Mouse (Mus musculus) testis, postnatal 14 days (tissue): ENCODE data around the gene Atp8a2.
A peak's percentile ranks its signal among the peaks of the same experiment; 100 is the strongest.
"Not testable (repeated sequence)": the region's sequence is repeated elsewhere in the genome, so short reads cannot be mapped to it uniquely, and the experiment has no call there.

Experiments
- DNase-seq: peaks from one replicate; pipeline ENCODE4 v3.0.0; 2021; ENCODE audit warnings: low spot score

The Atp8a2 gene

DNA sequence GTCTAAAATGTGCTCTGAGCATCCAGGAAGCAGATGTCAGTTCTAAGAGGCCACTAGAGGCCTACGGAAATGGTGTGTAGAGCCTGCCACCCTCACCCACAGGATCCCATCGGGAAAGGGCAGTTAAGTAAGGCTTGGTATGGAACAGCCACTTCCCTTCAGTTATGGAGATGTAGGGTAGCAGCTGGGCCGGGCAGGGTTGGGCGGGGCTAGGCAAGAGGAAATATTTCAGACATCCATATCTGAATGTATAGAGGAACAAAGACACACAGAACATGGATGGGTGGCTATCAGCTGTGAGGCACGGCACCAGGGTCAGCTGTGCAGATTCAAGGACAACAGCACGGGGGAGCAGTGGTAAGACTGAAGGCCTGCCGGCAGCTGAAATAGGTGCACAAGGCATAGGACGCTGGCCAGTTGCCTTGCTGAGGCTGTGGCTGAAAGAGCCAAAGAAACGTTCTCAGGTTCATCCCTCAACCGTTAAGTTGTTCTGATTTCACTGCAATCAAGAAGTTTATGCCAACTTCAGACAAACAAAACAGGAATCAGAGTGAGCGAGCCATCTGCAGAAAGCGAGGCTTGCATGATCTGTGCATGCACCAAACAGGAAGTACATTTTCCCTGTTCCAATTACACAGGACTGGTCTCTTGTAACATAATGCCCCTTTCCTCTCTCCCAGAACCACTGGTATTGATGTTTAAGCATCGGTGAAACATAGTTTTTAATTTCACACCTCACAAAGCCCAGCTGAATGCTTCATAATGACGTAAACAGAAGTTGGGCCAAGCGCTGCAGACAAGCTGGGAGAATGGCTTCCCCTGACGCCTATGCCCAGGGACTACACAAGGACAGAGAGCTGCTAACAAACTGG, 549.9 kb downstream of the Atp8a2 start:
- peak; percentile 28 for DNase-seq

DNA sequence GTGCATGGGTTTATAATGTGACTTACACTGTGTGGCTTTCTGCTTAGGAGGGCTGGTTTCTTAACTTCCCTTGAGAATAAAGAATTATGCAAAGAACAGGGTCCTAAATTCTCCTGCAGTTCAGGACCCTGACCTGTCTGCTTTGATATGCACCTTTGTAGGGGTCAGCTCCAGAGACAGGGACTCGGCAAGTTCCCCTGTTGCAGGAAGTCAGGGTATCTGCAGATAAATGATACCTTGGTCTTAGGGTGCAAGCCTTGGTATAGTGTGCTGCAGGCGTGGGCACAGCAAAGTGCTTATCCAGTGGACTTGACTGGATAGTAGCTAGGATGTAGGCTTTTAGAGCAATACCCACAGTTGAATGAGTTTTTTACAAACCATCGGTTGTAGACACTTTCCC, 552.1 kb downstream of the Atp8a2 start:
- DNase-seq: no peak

DNA sequence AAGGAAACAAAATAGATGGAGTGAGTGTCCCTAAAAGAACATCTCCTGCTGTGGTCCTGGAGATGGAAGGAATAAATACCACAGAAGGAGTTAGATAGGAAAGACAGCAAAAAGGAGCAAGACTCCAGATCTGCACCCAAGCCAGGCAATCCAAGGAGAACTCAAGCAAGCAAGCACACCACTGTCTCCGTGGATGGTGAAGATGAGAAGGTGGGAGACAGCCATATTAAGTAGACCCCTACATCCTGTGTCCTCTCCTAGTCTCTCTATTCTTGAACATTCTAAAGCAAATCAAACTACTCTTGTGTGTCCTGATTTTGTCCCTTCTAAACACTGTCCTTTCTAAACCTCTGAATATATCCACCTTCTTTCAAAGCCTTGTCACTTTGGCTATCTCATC, 552.8 kb downstream of the Atp8a2 start:
- no peak for DNase-seq

DNA sequence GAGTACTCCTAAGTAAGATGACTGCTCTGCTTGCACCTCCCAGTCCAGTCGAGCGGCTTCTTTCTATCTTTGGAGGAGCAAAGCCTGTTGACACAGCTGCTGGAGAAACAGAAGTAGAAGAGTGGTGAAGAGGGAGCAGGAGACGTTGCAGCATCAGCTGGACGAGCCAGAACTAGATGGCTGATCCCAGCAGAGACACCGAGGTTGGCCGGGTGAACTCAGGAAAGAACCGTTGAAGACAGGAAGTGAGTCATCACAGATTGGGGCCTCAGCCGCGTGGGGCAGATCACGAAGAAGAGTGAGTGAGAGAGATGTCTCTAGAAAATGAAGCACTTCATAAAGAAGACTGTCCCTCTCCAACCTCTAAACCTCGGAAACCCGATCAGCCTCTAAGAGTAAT, 553.4 kb downstream of the Atp8a2 start:
- DNase-seq: no peak

DNA sequence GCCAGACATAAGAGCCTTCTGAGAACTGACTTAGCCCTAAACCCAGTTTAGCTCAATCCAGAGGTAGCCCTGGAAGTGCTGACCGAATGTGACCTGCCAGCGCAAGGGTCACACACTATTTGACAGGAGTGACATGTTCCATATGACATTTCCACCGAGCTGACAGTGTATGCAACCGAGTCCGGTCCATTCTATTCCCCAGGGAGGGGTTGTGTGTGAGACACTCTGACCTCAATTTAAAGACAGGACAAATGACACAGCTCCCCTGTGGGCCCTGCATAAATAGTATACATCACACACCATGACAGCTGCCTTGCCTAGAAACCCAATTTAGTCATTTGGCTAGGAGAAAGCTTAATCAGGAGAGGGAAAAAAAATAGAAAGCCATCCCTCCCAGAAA, 555.1 kb downstream of the Atp8a2 start:
- no peak for DNase-seq

DNA sequence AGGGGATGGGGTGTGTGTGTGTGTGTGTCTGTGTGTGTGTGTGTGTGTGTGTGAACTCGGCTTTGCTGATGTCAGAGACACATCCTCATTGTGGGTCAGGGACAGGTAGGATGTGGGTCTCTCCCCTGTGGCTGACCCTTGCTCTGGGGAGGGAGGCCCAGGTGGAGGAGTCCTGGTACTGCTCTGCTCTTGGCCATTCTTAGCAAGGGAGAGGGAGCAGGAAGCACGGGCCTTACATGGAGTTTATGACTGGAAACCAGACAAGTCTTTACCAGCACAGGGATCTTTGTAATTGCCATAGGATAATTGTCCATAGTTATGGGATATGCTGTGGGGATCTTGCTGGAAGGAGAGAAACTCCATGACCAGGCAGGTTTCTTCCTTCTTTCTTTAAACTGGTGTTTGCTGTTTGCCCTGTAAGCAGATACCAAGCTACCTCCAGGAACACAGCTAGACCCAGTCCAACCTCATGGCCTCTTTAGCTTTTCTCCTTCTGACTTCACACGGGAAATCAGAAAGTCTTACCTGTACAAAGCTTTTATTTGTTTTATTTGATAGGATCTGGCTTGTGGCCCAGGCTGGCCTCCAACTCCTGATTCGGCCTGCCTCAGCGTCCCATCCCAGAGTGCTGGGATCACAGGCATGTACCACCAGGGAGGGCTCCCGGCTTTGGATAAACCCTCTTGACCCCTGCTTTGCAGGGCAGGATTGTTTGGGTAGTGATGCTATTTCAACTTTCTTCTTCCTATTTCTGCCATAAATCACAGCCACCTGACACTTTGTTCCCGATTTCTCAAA, 557.9 kb downstream of the Atp8a2 start:
- no peak for DNase-seq

DNA sequence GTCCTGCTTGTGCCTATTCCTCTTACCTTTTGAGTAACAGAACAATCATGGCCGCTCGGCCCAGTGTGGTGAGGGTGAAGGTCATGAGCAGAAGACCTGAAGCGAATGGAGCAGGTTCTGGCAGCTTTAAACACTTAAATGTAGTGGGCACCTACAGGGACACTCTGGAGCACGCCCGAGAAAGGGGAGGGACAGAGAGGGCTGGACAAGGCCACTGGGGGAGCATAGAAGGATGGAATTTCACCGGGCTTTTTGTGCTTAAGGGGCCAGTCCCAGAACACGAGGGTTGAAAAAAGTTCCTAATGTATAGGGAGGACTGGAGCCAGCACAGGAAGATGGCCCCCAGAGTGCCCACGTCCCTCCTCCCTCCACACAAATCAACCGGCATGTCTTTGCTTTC, 563.0 kb downstream of the Atp8a2 start:
- DNase-seq: no peak

DNA sequence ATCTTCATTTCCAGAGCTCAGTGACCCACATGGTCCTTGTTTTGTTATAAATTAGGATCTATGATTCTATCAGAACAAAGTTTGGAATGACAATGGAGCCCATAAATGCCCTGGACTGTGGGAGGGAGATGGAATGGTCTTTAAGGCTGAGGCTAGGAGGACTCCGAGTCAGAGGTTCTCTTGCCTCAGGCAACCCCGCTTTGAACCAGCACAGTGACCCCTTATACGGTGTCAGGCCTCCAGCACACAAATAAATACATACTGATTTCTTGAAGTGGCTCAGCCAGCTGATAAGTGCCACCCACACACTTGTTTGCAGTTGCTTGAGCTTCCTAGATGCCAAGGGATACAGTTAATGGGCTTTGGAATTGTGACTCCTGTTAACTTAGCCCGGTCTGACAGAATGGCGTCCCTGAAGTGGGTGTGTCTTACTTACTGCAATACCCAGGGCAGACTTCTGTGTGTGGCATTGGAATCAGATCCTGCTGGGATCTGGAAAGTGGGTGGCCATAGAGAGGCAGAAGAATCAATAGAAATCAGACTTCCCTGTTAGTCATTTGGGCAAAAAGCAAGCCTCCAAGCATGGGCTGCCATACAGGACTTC, 563.6 kb downstream of the Atp8a2 start:
- DNase-seq: no peak

DNA sequence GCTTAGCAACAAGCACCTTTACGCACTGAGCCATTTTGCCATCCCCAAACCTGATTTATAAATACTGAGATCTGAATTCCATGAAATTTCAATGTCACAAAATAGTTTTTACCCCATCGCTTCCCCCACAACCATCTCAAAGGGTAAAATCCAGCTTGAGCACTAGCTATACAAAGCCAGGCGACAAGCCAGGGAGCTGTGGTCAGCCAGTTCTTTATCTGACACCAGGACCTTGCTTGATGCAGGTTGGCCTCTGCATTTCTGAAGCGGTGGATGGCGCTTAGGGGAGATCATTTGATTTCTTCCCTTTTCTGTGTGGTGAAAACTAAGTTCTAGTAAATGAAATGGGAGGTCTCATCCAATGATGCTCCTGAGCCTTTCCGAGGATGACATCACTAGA, 564.9 kb downstream of the Atp8a2 start:
- no peak for DNase-seq

DNA sequence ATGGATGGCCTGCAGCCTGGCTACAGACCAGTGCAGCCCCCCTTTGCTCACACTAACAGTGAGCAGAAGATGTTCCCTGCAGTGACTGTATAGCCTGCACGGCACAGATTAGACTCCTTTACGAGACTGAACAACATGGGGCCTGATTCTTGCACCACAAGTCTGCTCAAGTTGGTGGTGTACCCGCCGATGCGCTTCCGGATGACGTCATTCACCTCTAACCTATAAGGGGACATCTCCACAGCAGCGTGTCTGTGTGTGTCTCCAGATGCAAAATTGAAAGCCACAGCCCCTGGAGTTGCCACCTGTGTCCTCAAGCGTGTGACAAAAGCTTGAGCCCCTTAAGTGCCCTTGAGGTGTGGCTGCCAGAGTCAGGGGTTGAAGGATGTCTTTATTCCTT, 566.9 kb downstream of the Atp8a2 start:
- no peak for DNase-seq

DNA sequence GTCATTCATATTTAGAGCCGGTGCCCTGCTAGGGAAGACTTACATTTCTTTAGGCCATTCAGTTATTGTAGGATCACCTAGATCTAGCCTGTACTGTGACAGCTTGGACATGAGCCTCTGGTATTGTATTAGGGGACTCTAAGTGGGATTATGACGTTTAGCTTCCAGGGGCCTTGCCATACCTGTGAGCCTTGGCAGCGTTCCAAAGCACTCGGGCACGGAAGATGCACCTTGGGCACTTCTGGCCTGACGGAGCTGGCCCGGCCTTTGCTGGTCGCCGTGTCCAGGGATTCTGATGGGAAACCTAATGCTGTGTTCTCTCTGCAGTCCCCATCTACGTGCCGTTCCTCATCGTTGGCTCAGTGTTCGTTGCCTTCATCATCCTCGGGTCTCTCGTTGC, 567.7 kb downstream of the Atp8a2 start:
- DNase-seq: no peak

DNA sequence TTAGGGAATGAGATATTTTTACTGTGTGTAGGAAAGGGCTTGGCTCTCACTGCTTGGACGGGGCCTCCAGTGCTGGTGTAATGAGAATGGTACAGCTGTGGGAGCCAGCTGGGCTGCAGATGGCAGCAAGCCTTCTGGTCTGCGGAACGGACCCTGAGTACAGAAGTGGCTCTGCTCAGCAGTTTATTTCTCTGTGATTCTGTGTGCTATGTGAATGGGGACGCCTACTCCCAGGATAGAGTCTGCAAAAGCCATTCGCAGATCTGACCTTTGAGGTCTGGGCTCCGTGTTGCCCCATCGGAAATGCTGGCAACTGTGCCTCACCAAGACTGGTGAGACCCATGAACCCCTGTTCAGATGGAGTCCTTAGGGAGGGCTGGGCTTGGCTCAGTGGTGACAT, 569.2 kb downstream of the Atp8a2 start:
- no peak for DNase-seq

DNA sequence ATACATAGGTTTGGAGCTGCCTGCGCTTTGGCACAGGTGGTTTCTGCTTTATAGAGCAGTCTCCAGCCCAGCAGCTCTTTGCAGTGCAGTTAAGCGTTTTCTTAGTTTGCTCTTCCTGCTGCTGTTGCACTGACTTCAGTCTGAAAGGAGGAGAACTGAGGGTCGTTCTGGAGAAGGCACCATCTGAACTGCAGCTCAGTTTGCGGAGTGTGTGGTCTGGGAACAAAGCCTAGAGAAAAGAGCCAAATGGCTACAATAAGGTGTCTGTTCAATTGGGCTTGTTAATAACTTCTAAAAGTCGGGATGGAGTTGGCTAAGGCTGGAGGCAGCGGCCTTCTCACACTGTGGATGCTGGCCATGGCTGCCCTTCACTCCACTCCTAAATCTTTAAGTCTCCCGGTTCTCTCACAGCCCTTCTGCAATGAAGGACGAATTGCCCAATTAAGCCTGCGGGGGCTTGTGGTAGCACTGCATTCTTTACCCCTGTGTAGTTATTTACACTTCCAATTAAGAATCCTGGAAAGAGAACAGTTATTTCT, 569.8 kb downstream of the Atp8a2 start:
- no peak for DNase-seq

DNA sequence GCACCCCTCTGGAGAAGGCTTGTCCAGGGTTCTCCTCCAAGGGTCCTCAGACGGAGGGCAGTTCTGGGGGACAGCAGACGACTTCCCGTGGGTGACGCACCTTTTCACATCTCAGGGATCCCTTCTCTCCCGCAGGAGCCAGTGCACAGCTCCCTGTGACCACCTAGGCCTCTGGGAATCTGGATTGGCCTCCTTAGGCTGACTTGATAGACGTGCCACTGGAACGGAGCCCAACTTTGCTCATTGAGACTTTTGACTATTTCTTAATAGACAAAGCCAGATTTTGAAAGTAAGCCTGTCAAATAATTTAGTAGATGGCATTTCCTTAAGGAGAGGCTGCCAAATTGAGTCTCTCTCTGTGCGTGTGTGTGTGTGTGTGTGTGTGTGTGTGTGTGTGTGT, 570.3 kb downstream of the Atp8a2 start:
- DNase-seq: no peak

DNA sequence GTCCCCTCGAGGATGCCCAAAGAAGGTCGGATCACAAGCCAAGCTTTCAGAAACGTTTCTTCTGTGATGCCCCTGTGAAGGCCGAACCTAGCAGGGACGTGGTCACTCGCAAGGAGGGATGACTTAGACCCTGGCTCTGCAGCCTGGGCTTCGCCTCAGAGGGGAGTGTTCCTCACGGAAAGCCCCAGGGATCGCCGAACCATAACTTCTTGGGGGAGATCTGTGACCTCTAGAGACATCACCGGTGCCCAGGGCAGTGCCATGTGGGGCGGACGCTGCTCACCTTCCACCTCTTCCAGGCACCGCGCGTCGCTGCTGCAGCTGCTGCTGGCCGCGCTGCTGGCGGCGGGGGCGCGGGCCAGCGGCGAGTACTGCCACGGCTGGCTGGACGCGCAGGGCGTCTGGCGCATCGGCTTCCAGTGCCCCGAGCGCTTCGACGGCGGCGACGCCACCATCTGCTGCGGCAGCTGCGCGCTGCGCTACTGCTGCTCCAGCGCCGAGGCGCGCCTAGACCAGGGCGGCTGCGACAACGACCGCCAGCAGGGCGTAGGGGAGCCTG, 571.1 kb downstream of the Atp8a2 start:
- DNase-seq: peak; percentile 25

DNA sequence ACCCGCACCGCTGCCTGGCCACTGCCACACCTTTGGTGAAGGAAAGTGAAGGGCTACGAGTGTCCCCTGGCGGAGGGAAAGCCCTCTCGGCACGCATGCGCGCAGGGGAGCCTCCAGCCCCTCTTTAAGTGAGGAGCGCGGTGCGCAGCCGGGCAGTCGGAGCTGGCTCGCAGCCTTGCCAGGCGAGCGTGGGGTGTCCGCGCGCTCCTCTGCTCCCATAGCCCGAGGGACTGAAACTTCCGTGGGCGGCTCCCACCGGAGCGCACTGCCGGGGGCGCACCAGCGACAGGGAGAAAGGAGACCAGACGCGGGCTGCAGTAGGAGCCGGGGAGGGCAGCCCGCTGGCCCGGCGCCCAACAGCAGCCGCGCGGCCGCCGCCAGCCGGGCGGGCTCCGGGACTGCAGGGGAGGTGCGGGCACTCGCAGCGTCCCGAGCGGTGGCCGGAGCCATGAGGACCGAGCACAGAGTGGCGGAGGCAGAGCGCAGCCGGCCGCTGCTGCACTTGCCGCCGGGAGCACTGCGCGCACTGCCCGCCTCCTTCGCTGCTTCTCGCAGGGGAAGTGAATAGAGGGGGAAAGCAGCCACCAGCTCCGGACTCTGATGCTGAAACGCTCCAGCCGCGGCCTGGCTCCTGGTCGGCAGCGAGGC, 571.7 kb downstream of the Atp8a2 start, which contains the start of gene Shisa2:
TSS of gene Shisa2 (plus strand) at position 151 of the 648 bp plus-strand sequence.
- peak; percentile 78 for DNase-seq

DNA sequence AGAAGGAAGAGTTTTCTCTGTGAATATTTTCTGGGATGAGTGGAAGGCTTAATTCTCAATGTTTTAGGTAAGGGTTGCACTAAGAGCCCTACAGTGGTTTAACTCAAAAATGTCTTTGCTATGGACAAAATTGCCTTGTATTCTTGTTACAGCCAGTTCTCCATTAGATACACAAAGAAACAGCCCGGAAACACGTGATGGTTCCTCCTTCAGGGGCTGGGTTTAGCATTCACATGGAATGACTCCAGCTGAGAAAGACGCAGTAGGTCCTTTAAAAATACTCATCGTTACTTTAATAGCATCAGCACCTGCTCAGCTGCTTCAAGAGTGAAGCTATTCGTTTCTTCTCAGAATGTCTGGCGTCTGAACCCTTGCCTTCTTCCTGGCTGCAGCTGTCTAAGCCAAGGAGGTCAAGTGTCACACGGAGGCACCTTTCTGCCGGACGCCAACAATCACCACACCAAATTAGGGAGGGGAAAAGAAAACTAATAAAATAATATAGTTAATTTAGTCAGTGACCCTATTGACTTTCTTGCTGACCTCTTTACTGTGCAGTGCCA, 572.6 kb downstream of the Atp8a2 start:
- DNase-seq: no peak

DNA sequence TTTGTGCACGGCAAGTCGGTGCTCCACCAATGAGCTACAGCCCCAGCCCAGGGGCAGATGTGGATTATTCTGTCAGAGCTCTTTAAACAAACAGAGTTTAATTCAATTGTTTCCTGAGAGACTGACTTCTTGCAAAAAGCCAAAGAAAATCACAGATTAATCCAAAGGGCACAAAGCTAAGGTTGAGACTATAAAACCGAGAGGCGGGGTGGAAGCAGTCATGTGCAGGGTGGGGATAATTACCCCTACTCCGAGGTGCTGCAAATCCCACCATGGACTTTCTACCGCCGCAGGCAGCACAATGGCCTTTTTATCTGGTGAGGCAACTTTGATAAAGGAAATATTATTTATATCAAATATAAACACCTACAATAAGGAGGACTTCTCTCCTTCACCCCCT, 580.2 kb downstream of the Atp8a2 start:
- no peak for DNase-seq

DNA sequence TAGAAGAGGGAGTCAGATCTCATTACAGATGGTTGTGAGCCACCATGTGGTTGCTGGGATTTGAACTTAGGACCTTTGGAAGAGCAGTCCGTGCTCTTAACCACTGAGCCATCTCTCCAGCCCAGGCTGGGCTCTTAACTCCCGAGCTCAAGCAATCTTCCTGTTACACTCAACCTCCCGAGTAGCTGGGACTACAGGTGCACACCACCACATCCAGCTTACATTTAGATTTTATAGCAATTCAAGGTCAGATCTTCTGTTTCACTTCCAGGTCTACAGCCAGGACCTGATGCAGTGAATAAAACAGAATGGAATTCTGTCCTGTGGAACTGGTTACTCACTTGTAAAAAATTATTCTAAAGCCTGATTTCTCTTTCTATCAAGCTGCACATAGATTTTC, 582.8 kb downstream of the Atp8a2 start:
- not testable (repeated sequence) for DNase-seq

DNA sequence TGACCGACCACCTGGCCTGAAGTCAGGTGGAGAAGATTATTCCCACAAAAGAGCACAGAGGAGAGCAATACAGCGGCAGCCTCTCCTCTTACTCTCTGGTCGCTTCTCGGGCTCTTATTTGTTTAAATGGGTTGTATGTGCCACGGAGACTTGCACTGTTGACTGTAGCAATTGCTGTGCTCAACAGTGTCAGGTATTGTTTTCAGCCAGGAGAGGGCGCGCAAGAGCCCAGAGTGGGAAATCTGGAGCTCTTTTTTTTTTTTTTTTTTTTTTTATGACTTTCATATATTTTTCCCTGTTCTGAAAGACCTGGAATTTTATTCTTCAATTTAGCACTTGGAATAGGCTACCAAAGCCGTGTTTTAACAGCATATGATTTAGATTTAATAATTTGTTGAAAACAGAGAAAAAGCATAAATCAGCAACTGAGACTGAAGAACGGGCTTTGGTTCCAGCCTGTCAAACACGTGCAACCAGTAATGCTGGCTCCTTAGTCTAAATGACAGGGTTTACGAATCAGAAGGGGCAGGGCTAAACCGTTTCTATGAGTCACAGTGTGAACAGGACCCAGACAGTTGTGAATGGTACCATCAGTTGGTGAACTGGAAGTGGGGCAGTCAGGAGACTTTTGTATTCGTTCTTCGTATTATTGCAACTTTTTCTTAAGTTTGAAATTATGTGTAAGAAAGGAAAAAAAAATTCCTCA, 583.9 kb downstream of the Atp8a2 start:
- DNase-seq: peak; percentile 67

DNA sequence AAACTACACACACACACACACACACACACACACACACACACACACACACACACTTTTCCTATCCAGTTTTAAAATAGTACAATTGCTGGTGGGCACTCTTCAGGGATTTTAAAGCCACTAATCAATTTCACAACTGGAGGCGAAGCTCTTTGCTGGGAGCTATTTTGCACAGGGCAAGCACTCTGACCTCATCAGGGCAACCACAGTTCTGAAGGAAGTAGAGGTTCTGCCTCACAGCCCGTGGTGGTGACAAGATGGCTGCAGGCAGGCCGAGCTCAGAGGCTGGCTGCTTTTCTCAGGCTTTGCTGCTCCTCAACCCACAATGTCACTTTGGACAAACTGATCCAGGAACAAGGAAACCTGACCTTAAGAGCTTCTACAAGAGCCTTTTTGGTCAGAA, 590.0 kb downstream of the Atp8a2 start:
- DNase-seq: no peak
